Mouse (Mus musculus) stomach, embryonic 14.5 days (tissue): ENCODE measurements around the gene Agtr1b. TPM values are rescaled to one million over a fixed set of nuclear protein-coding genes. Genes with fewer than 3 reads are reported as not detected.
A peak's percentile ranks its signal among the peaks of the same experiment; 100 is the strongest.

ENCODE experiments used
- ATAC-seq: fragments of 200-750 bp; cut with Nextera tagmentation; 2 replicates; pipeline ENCODE4 v1.8.0; 2017; ENCODE audit warnings: low read depth, moderate TSS enrichment; ENCODE audit not compliant: insufficient number of reproducible peaks, insufficient read depth, low FRiP score
- H3K27ac ChIP-seq: fragments of 300-500 bp; sonication (generic); 2 replicates; pipeline ENCODE4 v1.5.1; 2014; ENCODE audit warnings: mild to moderate bottlenecking, low read length, moderate library complexity, mixed read lengths
- H3K27me3 ChIP-seq: fragments of 300-500 bp; sonication (generic); 2 replicates; pipeline ENCODE4 v1.6.1; 2014; ENCODE audit warnings: low read length, control low read depth, mixed read lengths; ENCODE audit not compliant: control insufficient read depth, insufficient read depth
- H3K36me3 ChIP-seq: fragments of 300-500 bp; sonication (generic); 2 replicates; pipeline ENCODE4 v1.6.1; 2014; ENCODE audit warnings: mild to moderate bottlenecking, control low read depth, low read length, moderate library complexity, mixed read lengths; ENCODE audit not compliant: control insufficient read depth, insufficient read depth
- H3K4me1 ChIP-seq: fragments of 300-500 bp; sonication (generic); 2 replicates; pipeline ENCODE4 v1.6.1; 2014; ENCODE audit warnings: low read length, control low read depth, mixed read lengths; ENCODE audit not compliant: control insufficient read depth, insufficient read depth
- H3K4me2 ChIP-seq: fragments of 300-500 bp; sonication (generic); replicated peaks from 2 replicates; pipeline ENCODE4 v1.6.1; 2014; ENCODE audit warnings: low read depth, low read length, control low read depth
- H3K4me3 ChIP-seq: fragments of 300-500 bp; sonication (generic); 2 replicates; pipeline ENCODE4 v1.5.1; 2014; ENCODE audit warnings: low read depth, low read length, control low read depth
- H3K9ac ChIP-seq: fragments of 300-500 bp; sonication (generic); replicated peaks from 2 replicates; pipeline ENCODE4 v1.6.1; 2014; ENCODE audit warnings: low read depth, mild to moderate bottlenecking, control low read depth, low read length, moderate library complexity, mixed read lengths
- H3K9me3 ChIP-seq: fragments of 300-500 bp; sonication (generic); 2 replicates; pipeline ENCODE4 v1.6.1; 2016; ENCODE audit warnings: low read depth, low read length, control low read depth; ENCODE audit not compliant: control insufficient read depth
- WGBS: fragments of 180-500 bp; shearing (Covaris S2); extraction: QIAGEN DNeasy Blood & Tissue Kit; methylation state at CpG from one replicate; pipeline ENCODE4 v1.1.7; 2014; 5-methylcytosine and 5-hydroxymethylcytosine counted together
- polyA plus RNA-seq: library from polyadenylated mRNA; unstranded; fragments of >200 nt; fragmentation: Nextera tagmentation; extraction: Ambion mirVana; gene quantifications from 2 replicates; pipeline ENCODE4 v1.2.1, GENCODE M21; 2014

The Agtr1b gene
- polyA plus RNA-seq, 1 experiment from 2014 or later, result 6.8 TPM

DNA sequence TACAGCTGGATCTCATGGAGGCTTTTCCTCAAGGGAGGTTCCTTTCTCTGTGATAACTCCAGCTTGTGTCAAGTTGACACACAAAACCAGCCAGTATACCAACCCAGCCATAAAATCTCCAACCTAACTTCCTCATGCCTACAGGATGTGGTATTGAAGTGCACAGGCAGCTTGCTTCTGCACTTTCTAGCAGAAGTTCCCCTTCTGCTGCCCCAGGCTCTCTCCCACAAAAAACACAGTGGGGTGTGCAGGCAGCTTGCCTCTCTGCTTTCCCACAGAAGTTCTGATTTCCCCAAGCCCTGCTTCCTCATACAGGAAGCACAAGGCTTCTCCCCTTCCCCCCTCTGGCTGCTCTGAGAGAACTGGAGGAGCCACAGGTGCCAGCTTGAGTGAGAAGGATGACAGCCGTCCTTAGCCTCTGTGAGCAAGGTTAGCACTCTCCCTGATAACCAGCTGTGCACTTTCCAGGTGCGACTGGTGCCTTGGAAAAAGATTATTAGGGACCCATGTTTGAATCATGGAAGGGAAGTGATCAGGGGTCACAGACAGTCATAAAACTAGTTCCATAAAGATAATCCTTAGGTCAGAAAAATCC is 62.1 kb downstream of the Agtr1b start:
- Histone ChIP-seq H3K4me2 (no peak overlapping the region), H3K9me3 (no peaks in the 10 kb centered on the region), H3K4me1 (no peaks in the 10 kb centered on the region), H3K36me3 (no peaks in the 10 kb centered on the region), H3K4me3 (no peak overlapping the region), H3K27me3 (no peaks in the 10 kb centered on the region), H3K9ac (no peak overlapping the region), H3K27ac (no peak overlapping the region)
- WGBS, result 37% methylated on average over 2 of the region's 2 CpGs
- no peak for ATAC-seq

DNA sequence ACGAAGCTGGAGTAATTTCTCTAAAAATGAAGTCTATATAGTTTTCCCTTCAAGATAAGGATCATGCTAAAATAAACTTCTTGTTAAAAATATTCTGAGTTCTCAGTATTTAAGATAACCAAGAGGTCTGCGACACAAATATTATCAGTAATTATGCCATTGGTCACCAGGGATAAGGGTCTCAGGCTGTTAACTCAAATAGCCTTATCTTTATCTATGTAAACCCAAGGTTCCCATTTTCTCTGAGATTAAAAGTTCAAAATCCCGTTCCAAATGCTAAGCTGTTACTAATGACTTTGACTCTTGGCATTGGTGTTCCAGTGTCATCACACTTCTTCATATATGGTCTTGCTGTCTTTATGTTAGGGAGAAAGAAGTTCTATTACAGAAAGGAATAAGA is 71.4 kb downstream of the Agtr1b start:
- 57% methylated on average over 3 of the region's 3 CpGs for WGBS
- no peaks in the 10 kb centered on the region for H3K36me3 ChIP-seq
- ATAC-seq, result no peak

DNA sequence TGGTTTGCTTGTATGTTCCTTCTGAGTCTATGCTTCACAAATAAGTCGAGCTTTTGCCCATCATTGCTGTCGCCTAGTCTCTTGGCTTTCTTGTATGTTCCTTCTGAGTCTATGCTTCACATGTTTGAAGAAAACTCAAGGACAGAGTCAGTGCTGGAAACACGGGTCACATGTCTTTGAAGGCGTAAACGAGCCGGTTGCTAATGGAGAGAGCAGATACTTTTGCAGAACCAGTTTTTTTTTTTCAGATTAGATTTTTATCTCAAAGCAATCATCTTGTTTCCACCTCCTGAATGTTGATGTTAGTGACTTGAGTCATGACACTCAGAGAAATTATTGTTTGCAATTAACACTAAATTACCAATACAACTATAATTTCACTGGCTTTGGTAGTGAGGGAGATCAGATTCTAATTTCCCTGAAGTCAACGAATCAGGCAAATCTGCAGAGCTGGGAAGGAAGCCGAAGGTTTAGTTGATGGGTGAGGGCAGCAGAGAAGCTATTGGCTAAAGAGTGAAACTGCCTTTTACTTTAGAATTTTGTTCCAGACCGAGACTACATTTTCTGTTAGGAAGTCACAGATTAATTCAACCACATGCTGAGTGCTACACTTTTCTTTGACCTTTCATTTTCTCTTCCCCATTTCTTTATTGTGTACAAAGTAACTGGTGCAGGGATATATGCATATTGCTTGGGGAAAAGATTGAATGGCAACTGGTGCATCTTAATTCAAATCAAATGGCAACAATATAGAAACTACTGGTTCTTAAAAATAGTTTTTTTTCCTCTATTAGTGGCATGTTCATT is 72.2 kb downstream of the Agtr1b start:
- no peak for ATAC-seq
- no peak overlapping the region for H3K4me2 ChIP-seq
- H3K9ac ChIP-seq, result no peak overlapping the region
- no peaks in the 10 kb centered on the region for H3K9me3 ChIP-seq
- no peak overlapping the region for H3K4me3 ChIP-seq
- no peak overlapping the region for H3K27ac ChIP-seq
- 79% methylated on average over 9 of the region's 9 CpGs for WGBS
- H3K27me3 ChIP-seq, result no peaks in the 10 kb centered on the region
- H3K36me3 ChIP-seq, result no peaks in the 10 kb centered on the region
- H3K4me1 ChIP-seq, result no peaks in the 10 kb centered on the region

More for the DNA sequence above, 71.4 kb downstream of the Agtr1b start:
- Histone ChIP-seq H3K4me2 (no peak overlapping the region), H3K27ac (no peak overlapping the region), H3K9me3 (no peaks in the 10 kb centered on the region), H3K4me1 (no peaks in the 10 kb centered on the region), H3K9ac (no peak overlapping the region), H3K4me3 (no peak overlapping the region), H3K27me3 (no peaks in the 10 kb centered on the region)

DNA sequence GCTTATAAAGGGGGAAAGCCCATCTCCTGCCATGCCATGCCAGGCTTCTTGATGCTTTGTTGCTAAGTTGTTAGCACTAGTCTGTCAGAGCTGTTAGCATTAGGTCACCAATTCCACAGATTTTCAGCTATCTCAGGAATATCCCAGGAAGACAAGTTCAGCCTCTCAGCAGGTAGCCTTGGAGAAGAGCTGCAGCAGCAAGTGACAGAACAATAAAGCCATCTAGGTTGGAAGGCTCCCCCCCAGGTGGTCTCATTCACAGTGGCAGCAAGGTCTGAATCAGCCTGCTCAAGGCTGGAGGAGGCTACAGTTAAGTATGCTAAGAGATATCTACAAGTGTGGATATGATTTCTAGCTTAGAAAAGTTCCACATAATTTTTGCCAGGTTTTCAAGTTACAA is 75.6 kb downstream of the Agtr1b start:
- H3K9me3 ChIP-seq, result no peaks in the 10 kb centered on the region
- no peaks in the 10 kb centered on the region for H3K36me3 ChIP-seq
- no peaks in the 10 kb centered on the region for H3K4me1 ChIP-seq
- no peak overlapping the region for H3K4me2 ChIP-seq
- no peak overlapping the region for H3K27ac ChIP-seq
- H3K9ac ChIP-seq, result no peak overlapping the region
- no peak overlapping the region for H3K4me3 ChIP-seq
- no peak for ATAC-seq
- no peaks in the 10 kb centered on the region for H3K27me3 ChIP-seq

DNA sequence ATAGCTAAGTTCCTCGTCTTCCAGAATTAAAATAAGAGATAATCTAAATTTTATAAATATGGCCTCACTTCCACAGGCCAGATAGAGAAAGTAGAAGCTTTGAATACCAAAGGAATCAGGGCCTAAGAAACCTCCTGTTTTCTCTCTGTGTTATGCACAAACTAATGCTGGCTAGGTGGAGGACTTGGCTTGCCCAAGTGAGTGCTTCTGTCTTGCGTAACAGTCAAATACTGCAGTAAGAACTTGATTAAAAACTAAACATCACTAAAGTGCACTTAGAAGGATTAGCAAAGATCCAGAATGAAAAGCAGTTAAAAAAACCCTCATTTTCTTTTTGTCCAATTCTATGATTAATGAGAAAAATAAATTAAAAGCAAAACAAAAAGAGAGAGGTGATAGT is 78.2 kb downstream of the Agtr1b start:
- Histone ChIP-seq H3K27me3 (no peaks in the 10 kb centered on the region), H3K9me3 (no peaks in the 10 kb centered on the region), H3K27ac (peak overlapping the region; percentile 48; the same call in 1 of the 2 replicates), H3K9ac (no peak overlapping the region), H3K4me2 (no peak overlapping the region), H3K36me3 (no peaks in the 10 kb centered on the region), H3K4me3 (no peak overlapping the region), H3K4me1 (no peaks in the 10 kb centered on the region)
- no peak for ATAC-seq
- 57% methylated on average over 2 of the region's 2 CpGs for WGBS

DNA sequence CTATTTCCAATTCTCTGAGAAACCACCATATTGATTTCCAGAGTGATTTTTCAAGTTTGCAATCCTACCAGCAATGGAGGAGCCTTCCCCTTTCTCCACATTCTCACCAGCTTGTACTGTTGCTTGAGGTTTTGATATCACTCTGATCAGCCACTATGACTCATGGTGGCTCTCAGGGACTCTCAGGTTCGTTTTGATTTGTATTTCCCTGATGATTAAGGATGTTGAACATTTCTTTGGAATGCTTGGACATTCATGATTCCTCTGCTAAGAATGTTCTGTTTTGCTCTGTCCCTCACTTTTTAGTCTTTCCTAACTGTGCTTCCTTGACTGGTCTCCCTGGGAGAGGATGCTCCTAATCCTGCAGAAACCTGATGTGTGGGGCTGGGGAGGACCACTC is 85.2 kb downstream of the Agtr1b start:
- H3K4me1 ChIP-seq, result no peaks in the 10 kb centered on the region
- H3K4me2 ChIP-seq, result no peak overlapping the region
- 59% methylated on average over 1 of the region's 1 CpGs for WGBS
- H3K9ac ChIP-seq, result no peak overlapping the region
- H3K27ac ChIP-seq, result no peak overlapping the region
- H3K36me3 ChIP-seq, result no peaks in the 10 kb centered on the region
- no peaks in the 10 kb centered on the region for H3K9me3 ChIP-seq
- no peaks in the 10 kb centered on the region for H3K27me3 ChIP-seq
- no peak for ATAC-seq
- no peak overlapping the region for H3K4me3 ChIP-seq

DNA sequence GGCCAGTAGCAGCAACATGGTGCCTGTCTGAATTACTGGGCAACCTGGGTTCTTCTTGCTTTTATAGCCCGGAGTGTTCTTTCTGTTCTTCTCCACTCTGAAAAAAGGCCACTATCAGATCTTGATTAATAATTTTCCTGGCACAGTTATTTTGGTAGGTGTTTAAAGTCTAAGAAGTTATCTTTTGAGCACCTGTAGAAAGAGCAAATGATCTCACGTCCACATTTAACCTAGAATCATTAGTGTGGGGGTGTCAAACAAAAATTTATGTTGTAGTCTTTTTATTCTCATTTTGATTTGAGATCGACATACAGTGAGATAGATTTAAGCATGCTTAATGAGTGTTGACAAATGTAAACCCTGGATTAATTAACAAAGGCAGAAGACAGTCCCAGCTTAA is 91.3 kb downstream of the Agtr1b start, which contains the start of gene Cpb1:
Gene Cpb1 (minus strand): TSS at position 101 of the 400 bp plus-strand sequence.
- ATAC-seq, result no peak
- Histone ChIP-seq H3K4me3 (no peak within 1 kb of the TSS), H3K36me3 (no peaks in the 10 kb centered on the region), H3K27ac (no peak within 1 kb of the TSS), H3K4me1 (no peaks in the 10 kb centered on the region), H3K4me2 (no peak within 1 kb of the TSS), H3K27me3 (no peaks in the 10 kb centered on the region), H3K9ac (no peak within 1 kb of the TSS), H3K9me3 (no peaks in the 10 kb centered on the region)
- WGBS, result 76% methylated on average over 3 of the region's 3 CpGs
